Mouse (Mus musculus): ENCODE measurements around the gene Cyp4f37.

- TF ChIP-seq POLR2A (IDR thresholded peaks at IDR 0.05; ENCODE audit: insufficient read depth, low read depth, low read length), result no peak
- no peak for TF ChIP-seq CTCF (IDR thresholded peaks at IDR 0.05; ENCODE audit: insufficient read depth, low read depth, low read length)
These were observed 52.9 kb downstream of the Cyp4f37 start for GRCm38 (mm10) chr17:32673976-32674375.
